Mouse (Mus musculus) left cerebral cortex, adult 2 months (tissue): ENCODE measurements around the gene Slc7a1. TPM values are rescaled to one million over a fixed set of nuclear protein-coding genes. Genes with fewer than 3 reads are reported as not detected.
A peak's percentile ranks its signal among the peaks of the same experiment; 100 is the strongest.

Experiments
- DNase-seq, 2 experiments: peaks; one replicate each; pipeline ENCODE4 v3.0.0; 2021 to 2022; ENCODE audit warnings: low spot score in 2 of 2, mixed read lengths in 1 of 2; ENCODE audit errors: extremely low spot score in 1 of 2
- H3K27ac ChIP-seq: fragments of 200-600 bp; 2 replicates; pipeline ENCODE4 v1.8.1; 2022
- H3K4me3 ChIP-seq: fragments of 200-600 bp; 2 replicates; pipeline ENCODE4 v1.8.1; 2022
- CTCF ChIP-seq: fragments of 200-600 bp; IDR thresholded peaks from 2 replicates; pipeline ENCODE4 v1.8.1; 2022; ENCODE audit warnings: antibody characterized with exemption, mild to moderate bottlenecking, moderate library complexity
- intact Hi-C: fragments of 180-260 bp; cut with DNase I; formaldehyde crosslinking; loops from one replicate; pipeline ENCODE4 v1.15.1; 2025
- long read RNA-seq, 2 experiments: library from polyadenylated mRNA; stranded (forward); transcript quantifications; one replicate each; pipeline ENCODE4 v2.0.0; 2021; ENCODE audit warnings: borderline mapping rate in 2 of 2
- total RNA-seq, 2 experiments: library from RNA; stranded (reverse); gene quantifications; 2 replicates each; pipeline ENCODE4 v1.2.3; 2021

Slc7a1 gene
- 10 to 100 TPM; 27.3 to 28.7 TPM for total RNA-seq
- long read RNA-seq, experiment 1, partial matches to known transcripts, result 0 of 9 reads
- long read RNA-seq, experiment 1, other reads (novel, unspliced or antisense), result 9 of 9 reads
- long read RNA-seq, experiment 2, partial matches to known transcripts, result 2 of 7 reads
- long read RNA-seq, experiment 2, other reads (novel, unspliced or antisense), result 5 of 7 reads

GRCm38 (mm10) chr5:148399660-148400443, at the start of gene Slc7a1:
Gene Slc7a1 (minus strand): TSS chr5:148399904.
- no peak; the same call in 1 of the 2 replicates for TF ChIP-seq CTCF
- DNase-seq, result peak; percentile 89 to 90
- H3K4me3 ChIP-seq, result peak within 1 kb of the TSS; percentile 84
- peak within 1 kb of the TSS; percentile 89 for H3K27ac ChIP-seq
- intact Hi-C loops, result no loop called here

DNA sequence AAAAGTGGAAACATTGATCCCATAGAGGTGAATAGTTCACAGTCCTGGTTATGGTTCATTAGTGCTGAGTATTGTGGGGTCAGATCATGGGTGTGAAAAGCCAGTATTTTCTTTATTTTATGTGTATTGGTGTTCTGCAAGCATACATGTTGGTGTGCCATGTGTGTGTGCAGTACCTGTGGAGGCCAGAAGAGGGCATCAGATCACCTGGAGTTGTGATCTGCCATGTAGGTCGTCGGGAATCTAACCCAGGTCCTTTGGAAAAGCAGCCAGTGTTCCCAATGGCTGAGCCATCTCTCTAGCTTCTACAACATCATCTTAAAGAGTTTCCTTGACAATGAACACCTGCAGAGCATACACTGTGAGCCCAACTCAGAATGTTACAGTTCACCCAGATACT, 45.3 kb upstream of the Slc7a1 start:
- intact Hi-C loops, result no loop called here
- no peak overlapping the region for H3K27ac ChIP-seq
- no peak for DNase-seq
- H3K4me3 ChIP-seq, result no peak overlapping the region
- TF ChIP-seq CTCF, result peak; percentile 11

GRCm38 (mm10) chr5:148443734-148444133, 44.0 kb upstream of the Slc7a1 start:
- Histone ChIP-seq H3K4me3 (no peak overlapping the region), H3K27ac (no peak overlapping the region)
- no peak for DNase-seq
- intact Hi-C loops, result no loop called here
- TF ChIP-seq CTCF, result no peak

- no peak overlapping the region for H3K27ac ChIP-seq
- no peak overlapping the region for H3K4me3 ChIP-seq
- no peak for DNase-seq
- TF ChIP-seq CTCF, result no peak
- intact Hi-C loops, result no loop called here
These were observed 36.0 kb upstream of the Slc7a1 start for GRCm38 (mm10) chr5:148435660-148436059.

DNA sequence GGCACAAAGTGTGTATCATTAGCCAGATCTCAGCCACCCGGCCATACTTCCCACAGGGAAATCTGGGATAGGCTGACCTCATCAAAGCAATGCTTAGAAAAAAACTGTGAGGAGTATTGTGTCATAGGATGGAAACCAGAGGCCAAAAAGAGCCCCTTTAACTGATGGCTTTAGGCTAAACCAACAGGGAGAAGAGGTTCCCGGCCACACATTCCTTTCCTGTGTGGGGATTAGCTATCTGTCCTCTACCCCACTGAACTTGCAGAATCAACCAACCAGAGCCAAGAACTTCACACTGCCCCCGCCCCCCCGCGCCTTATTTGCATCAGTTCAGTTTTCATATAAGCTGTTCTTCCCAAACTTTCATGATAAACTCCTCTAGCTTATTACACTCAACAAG, 32.4 kb upstream of the Slc7a1 start:
- Histone ChIP-seq H3K27ac (no peak overlapping the region), H3K4me3 (no peak overlapping the region)
- no peak for DNase-seq
- no peak for TF ChIP-seq CTCF
- intact Hi-C loops, result no loop called here

DNA sequence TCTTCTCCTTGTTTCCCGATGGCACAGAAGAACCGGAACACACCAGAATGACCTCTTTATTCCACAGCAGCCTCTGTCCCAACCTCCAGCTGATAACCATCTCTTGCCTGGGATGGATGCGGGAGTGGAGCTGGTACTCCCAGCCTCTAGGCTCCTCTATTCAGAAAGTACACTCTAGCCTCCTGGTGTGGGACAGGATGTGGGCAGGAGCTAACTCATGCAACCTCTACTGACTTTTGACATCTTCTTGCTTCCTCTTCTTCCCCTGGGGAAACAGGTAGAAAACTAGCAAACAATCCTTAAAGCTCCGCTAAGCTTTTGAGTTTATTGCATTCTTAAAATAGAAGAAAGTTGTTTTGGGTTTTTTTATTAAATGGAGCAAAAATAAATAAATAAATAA, 29.1 kb upstream of the Slc7a1 start:
- DNase-seq, result no peak
- Histone ChIP-seq H3K4me3 (no peak overlapping the region), H3K27ac (no peak overlapping the region)
- intact Hi-C loops, result no loop called here
- TF ChIP-seq CTCF, result no peak

DNA sequence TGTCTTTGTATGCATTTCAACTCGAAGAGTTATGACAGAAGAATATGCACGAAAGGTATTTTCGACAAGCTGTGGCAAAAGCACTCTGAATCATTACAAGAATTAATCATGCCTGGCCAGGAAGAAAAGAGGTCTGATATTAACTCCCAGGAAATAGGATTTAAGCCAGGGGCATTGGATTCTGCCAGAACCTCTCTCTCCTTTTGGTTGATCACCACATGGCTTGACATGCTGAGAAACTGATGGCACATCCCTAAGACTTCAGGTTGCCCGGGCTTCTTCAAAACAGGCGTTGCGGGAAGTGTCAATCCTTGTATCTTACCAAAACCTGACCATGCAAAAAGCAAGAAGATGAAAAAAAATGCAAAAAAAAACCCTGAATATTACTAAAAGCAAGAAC, 25.4 kb upstream of the Slc7a1 start:
- Histone ChIP-seq H3K27ac (no peak overlapping the region), H3K4me3 (no peak overlapping the region)
- no peak for DNase-seq
- no peak for TF ChIP-seq CTCF
- intact Hi-C loops, result no loop called here

- no peak for DNase-seq
- no peak overlapping the region for H3K4me3 ChIP-seq
- H3K27ac ChIP-seq, result no peak overlapping the region
- no peak for TF ChIP-seq CTCF
- intact Hi-C loops, result no loop called here
These were observed 21.6 kb upstream of the Slc7a1 start for GRCm38 (mm10) chr5:148421326-148421725.

DNA sequence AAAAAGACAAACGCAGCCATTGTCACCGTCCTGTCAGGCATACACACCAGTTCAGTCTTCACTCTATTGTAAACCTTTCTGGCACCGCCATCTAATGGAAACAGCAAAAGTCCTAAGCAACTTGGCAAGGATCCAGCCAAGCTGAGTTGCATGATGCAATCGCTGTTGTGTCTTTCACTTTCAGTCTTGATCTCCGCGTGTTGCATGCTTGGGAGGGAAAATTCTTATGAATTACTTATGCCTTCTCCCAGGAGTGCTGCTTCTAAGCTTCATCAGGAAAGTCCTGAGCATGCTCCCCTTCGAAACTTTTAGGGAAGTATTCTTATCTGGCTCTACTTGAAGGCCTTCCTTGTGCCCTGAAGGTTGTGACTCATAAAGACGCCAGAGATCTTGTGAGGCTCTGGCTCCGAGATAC, 19.4 kb upstream of the Slc7a1 start:
- no peak for TF ChIP-seq CTCF
- H3K4me3 ChIP-seq, result peak overlapping the region; percentile 11; the same call in 1 of the 2 replicates
- no peak overlapping the region for H3K27ac ChIP-seq
- intact Hi-C loops, result no loop called here
- no peak for DNase-seq

- no peak for TF ChIP-seq CTCF
These were observed 18.7 kb upstream of the Slc7a1 start for GRCm38 (mm10) chr5:148418436-148418835.

GRCm38 (mm10) chr5:148417756-148418155, 18.1 kb upstream of the Slc7a1 start:
- Histone ChIP-seq H3K27ac (no peak overlapping the region), H3K4me3 (no peak overlapping the region)
- no peak for DNase-seq
- intact Hi-C loops, result no loop called here
- peak; percentile 23; the same call in 1 of the 2 replicates for TF ChIP-seq CTCF

More at GRCm38 (mm10) chr5:148418436-148418835, 18.7 kb upstream of the Slc7a1 start:
- no peak overlapping the region for H3K4me3 ChIP-seq
- intact Hi-C loops, result no loop called here
- DNase-seq, result no peak
- no peak overlapping the region for H3K27ac ChIP-seq

- TF ChIP-seq CTCF, result no peak
- no peak overlapping the region for H3K27ac ChIP-seq
- H3K4me3 ChIP-seq, result no peak overlapping the region
- intact Hi-C loops, result no loop called here
- DNase-seq, result no peak
These were observed 16.8 kb upstream of the Slc7a1 start for GRCm38 (mm10) chr5:148416461-148416860.

- no peak overlapping the region for H3K27ac ChIP-seq
- H3K4me3 ChIP-seq, result no peak overlapping the region
- intact Hi-C loops, result no loop called here
- no peak for DNase-seq
- TF ChIP-seq CTCF, result no peak
These were observed 14.5 kb upstream of the Slc7a1 start for GRCm38 (mm10) chr5:148414233-148414632.
